Mouse (Mus musculus) megakaryocyte, embryonic 14.5 days (primary cell): ENCODE results near the gene Tigit.

Source experiments
- FLI1 ChIP-seq: IDR thresholded peaks from 2 replicates; pipeline ENCODE4 v1.6.1; 2012; ENCODE audit warnings: low read length, inconsistent platforms, mixed read lengths
- GATA1 ChIP-seq: IDR thresholded peaks from 3 replicates; pipeline ENCODE4 v1.6.1; 2012; ENCODE audit warnings: mixed read lengths, low read length, inconsistent platforms, borderline replicate concordance

DNA sequence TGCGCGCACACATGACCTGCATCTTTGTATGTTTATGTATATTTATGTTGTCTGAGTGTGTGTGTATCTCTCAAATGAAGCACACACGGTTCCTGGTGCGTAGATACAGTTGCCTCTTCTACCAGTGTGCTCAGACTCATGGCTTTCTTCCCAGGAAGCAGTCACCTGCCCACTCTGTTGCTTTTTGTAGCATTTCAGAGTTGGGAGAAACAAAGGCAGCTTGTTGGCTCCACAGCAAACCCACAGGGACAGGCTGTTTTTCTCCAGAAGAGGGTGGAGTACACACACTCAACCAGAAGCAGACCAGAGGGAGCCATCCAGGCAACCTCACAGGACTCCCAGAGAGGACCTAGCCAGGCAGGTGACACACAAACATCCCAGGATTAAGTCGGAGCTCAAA is 38.0 kb downstream of the Tigit start:
- TF ChIP-seq GATA1 (no peak), FLI1 (no peak)
